Mouse (Mus musculus): ENCODE results near the gene Serpinf2. TPM values are rescaled to one million over a fixed set of nuclear protein-coding genes. Genes with fewer than 3 reads are reported as not detected.

Gene Serpinf2
- total RNA-seq (2021): under 1 TPM; 0.62 to 0.71 TPM
- long read RNA-seq, experiment 1: 0 reads
- long read RNA-seq, experiment 2: 0 reads

DNA sequence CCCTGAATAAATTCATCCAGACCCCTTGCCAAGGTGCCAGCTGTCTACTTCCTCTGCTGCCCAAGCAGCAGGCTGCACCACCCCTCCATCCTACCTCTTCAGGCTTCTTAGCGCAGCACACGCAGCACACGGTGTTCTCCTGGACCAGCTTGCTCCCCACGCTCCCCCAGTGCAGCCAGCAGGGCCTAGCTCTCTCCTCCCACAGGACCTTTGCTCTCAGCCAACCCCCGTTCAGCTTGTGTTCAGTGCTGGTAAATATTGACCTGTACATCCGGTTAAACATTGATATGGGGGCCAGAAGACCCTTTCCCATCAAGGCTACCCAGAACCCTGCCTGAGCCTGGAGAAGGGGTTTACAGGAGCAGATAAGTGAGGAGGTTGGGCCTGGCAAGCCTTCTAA is at the start of gene Serpinf2:
Gene Serpinf2, minus strand, starts transcription at position 229 of the 400 bp plus-strand sequence.
- no peak for DNase-seq (ENCODE audit: low spot score in 2 of 2)

DNA sequence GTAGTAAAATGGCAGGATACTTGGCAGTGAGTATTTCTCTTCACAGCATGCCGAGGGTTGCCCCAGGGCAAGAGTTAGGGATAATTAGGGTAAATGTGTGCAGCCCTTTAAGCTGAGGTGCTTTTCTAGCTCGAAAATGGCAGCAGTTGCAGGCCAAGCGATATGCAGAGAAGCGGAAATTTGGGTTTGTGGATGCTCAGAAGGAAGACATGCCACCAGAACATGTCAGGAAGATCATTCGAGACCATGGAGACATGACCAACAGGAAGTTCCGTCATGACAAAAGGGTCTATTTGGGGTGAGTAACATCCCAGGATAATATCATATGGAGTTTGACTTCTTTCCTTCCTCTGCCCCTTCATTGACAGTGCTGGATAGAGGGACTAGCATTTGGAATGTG is 48.1 kb upstream of the Serpinf2 start:
- no peak for DNase-seq (ENCODE audit: low spot score in 2 of 2)

DNA sequence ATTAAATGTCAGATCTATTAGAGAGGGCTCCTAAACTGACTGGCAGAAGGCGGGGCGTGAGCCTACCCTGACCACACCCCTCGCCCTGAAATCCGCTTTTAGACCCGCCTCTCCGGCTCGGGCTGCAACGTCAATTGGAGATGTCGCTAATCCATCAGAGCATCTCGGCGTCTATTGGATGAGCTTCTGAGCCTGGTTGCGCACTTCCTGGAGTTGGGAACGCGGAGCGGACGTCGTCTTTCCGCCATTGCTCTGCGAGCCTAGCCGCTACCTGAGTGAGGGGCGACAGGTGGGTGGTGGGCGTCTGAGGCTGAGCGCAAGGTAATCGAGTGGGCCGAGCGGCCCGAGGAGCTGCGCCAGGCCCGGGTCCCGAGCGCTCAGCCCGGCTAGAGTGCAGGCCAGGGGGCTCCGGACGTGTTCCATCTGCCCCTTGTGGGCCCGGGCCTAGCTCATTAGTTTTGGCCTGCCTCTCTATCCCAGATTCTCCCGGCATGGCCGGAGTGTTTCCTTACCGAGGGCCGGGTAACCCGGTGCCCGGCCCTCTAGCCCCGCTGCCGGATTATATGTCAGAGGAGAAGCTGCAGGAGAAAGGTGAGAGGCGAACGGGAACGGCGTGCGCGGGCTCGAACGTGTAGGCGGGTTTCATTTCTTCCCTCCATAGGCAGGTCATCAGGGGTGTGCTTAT is 47.4 kb upstream of the Serpinf2 start, which contains the start of gene Prpf8:
Gene Prpf8, plus strand, starts transcription at position 216 of the 685 bp plus-strand sequence.
- peak; percentile 99 for DNase-seq (ENCODE audit: low spot score in 2 of 2)

DNA sequence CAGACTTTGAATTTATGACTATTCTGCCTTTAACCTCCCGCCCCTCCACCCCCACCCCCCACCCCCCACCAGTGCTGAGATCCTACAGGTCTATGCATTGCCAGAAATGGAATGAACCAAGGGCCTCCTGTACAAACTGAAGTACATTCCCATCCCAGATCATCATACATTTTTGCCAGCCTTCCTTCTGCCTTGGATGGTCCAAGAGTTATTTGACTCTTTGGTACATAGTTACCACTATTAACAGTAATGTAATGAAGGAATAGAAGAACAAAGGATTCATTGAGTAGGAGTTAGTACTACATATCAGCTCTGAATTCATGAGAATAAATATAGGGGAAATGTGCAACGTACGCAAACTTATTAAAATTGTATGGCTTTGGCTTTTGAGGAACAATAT is 46.8 kb upstream of the Serpinf2 start:
- no peak for DNase-seq (ENCODE audit: low spot score in 2 of 2)

DNA sequence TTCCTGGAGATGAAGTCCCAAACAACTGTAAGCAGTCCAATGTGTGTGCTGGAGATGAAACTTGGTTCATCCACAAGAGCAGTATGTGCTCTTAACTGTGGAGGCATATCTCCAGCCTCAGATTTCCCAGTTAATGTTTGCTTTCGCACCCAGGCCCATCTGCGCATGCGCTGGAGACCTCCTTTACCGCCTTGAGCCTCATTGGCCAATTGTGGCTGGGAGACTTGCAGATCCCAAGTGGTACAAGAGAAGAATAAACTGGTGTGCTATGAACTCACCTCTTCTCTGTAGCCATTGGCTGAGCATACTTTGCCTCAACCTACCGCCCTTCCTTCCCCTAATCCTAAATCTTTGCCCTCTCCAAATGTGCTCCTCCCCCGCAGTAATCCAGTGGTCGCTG is 34.0 kb upstream of the Serpinf2 start:
- no peak for DNase-seq (ENCODE audit: low spot score in 2 of 2)

DNA sequence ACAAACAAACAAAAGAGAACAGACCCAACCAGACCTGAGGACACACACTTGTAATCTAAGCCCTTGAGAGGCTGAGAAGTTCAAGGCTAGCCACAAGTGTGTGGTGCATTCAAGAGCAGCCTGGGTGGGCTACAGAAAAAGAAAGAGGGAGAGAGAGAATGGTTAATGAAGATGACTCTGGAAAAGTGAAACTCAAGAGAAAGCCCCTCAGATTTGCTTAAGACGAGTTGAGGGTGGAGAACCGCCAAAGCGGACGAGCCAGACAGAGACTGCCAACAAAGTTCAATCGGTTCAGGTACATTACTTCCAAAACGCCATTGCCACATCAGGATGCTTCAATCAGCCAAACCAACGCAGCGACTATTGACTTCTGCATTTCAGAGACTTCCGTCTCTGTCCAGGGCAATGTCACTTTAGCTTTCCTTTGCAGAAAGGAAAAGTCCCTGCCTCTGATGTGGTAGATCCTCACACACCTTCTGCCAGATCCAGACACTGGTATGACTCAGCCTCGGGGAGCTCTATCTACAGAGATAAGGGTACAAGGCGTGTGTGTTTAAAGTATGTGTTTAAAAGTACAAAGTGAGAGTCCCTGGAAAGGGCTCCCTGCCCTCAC is 33.2 kb upstream of the Serpinf2 start:
- no peak for DNase-seq (ENCODE audit: low spot score in 2 of 2)

DNA sequence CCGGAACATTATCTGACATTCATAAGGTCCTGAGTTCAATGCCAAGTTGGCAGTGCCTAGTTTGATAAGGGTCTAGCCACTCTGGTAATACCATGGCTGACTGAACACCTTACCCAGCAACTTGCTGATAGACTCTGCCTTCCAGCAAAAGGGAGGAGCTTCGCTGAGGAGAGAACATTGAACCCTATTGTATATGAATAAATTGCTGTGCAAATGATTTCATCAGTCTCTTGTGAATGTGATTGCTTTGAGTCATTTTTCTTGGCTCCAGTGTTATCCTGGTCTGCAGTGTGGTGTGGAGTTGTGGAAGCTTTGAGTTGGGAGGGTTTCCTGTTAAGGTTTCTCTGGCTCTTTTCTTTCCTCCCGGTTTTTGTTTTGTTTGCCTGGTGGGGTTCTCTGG is 31.3 kb upstream of the Serpinf2 start:
- DNase-seq (ENCODE audit: low spot score in 2 of 2): no peak

DNA sequence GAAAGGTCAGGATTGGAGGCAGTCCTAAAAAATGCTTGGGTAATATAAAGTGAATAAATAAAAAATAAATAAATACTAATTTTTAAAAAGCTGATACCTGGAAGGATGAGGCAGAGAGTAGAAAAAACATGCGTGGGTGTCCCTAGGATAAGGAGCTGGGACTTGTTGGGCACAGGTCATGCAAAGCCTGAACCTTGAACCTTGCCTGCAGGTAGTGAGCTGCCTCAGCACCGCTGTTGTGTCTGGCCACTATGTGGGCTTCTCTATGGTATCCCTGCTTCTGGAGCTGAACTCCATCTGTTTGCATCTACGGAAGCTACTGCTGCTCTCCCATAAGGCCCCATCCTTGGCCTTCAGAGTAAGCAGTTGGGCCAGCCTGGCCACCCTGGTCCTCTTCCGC is 29.9 kb upstream of the Serpinf2 start:
- no peak for DNase-seq (ENCODE audit: low spot score in 2 of 2)

DNA sequence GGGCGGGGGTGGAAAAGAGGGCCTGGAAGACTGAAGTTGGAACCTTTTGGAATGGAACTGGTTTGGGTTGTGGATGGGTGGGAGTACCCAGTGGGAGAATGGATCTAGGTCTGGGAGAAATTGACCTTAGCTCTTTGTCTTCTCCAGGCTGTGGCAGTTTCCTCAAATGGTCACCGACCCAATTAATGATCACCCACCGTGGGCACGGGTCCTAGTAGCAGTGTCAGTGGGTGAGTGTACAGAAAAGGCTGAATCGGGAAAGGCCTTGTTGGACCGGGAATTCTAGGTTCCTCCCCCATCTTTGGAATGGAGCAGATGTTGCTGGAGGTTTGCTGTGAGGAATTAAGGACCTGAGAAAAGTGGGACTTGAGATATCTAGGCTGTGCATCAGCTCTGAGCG is 29.0 kb upstream of the Serpinf2 start:
- DNase-seq (ENCODE audit: low spot score in 2 of 2): no peak

DNA sequence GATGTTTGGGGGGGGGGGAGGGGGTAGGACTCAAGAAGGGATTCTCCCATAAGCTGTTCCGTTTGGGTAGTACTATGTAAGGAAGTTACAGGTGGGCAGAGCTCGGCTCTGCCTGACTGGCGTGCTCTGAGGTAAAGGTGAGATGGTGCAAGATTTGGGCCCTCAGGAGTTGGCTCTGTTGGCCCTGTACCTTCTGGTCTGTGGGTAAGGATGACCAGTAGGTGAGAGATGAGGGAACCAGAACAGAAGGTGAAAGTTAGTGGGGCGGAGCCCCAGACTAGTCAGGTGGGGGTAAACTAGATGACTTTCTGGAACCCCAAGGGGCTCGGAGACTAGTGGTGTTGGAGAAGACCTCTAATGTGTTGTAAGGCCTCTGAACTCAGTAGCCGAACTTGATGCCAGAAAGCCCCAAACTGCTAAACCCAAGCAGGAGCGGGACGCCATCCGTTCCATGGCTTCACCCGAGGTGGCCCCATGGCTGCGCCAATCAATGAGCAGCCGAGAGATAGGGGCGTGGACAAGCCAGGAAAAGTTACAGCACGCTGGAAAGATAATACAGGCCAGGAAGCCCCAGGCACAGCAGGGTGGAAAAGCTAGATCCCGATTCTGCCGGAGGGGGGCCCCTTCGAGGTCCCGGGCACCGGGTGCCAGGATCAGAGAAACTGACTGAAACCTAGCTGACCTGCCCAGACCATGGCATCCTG is 28.3 kb upstream of the Serpinf2 start:
- peak in 1 of 2 experiments; percentile 29 for DNase-seq (ENCODE audit: low spot score in 2 of 2)

DNA sequence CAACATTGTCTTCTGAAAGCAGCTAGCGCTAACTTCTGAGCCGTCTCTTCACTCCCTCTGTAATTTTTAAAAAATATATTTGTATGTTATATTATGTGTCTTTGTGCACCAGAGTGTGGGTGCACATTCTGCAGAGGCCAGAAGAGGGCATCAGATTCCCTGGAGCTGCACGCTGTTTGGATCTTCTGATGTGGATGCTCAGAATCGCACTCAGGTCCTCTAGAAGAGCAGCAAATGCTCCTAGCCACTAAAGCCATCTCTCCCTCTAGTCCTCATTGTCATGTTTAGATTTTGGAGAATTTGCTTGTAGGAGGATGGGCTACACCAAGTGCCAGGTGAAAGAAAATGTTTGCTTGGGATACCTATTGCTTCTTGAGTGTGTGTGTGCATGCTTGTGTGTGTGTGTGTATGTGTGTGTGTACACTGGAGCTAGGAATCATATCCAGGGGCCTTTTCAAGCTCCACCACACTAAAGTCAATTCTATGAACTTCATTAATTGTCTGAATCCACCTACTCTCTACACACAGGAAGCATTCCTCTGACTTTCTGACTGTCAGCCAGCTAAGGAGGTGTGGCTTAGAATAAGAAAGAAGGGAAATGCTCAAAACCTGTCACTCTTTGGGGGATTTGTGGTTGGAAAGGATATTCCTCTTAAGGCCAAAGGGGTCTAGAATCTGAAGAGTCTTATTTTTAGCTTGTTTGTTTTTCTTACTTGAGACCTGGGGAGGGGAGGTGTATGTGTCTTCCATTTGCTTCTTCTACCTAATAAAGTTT is 27.5 kb upstream of the Serpinf2 start:
- no peak for DNase-seq (ENCODE audit: low spot score in 2 of 2)

DNA sequence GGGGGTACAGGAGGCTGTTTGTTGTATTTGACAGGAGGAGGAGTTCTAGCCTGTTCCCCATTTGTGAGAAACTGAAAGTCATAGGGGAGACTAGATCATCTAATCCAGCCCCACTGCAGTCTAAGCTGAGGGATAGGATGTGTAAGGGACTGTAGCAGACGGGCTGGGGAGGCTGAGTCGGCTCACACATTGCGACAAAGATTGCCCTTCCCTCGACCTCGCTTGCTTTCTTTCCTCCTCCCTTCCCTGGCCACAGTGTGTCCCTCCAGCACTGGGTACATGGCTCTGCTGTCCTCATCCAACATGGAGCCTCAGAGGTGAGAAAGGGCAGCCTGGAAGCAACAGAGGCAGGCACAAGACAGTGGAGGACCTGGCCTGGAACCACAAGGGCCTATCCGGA is 25.7 kb upstream of the Serpinf2 start:
- no peak for DNase-seq (ENCODE audit: low spot score in 2 of 2)

DNA sequence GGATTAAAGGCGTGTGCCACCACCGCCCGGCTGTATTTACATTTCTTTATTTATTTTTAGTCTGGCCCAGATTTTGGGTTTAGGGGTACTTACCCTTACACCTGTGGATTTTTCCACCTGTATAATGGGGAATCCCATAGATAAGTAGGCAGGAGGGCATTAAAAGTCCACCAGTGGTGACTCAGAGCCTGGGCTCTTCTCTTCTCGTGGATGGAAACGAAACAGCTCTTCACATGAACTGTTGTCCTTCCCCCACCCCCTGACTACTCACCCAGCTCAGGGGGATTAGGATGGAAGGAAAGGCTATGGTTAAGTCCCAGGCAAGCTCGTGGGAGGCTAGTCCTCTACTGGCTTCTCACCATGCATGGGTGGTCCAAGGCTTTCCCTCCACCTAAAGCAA is 25.0 kb upstream of the Serpinf2 start:
- DNase-seq (ENCODE audit: low spot score in 2 of 2): no peak

DNA sequence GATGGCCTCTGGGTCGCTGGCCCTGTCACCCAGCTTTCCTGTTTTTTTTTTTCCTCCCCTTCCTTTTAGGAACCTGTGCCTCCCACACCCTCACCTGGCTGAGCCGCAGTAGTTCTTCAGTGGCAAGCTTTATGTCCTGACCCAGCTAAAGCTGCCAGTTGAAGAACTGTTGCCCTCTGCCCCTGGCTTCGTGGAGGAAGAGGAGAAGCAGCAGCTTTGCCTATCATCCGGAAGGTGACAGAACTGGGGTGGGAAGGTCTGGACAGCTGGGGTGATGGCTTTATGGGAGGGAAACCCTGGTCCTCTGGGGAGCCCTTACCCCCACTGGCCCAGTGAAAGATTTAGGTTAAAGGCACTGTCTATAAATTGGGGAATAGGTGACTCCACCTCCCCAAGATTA is 24.2 kb upstream of the Serpinf2 start:
- DNase-seq (ENCODE audit: low spot score in 2 of 2): no peak

DNA sequence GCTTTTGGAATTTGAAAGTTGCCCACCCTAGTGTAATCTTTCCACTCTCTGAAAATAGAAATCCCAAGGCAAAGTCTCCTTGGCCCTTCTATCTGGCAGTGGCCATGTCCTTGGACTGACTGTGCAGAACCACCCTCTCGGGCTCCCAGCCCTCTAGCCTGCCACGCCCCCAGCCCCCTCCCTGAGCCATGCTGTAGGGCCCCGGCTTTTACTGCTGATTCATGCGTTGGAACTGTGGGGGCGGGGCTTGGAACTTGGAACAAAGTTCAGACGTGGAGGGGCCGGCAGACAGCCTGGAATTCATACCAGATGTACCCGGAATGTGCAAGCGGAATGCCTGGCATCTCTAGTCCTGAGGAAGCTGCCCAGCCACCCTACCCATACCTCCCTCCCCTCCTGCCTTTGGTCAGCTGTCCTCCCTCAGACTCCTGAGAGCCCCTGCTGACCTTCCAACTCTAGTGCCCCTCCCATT is 23.5 kb upstream of the Serpinf2 start:
- peak in 1 of 2 experiments; percentile 73 for DNase-seq (ENCODE audit: low spot score in 2 of 2)

DNA sequence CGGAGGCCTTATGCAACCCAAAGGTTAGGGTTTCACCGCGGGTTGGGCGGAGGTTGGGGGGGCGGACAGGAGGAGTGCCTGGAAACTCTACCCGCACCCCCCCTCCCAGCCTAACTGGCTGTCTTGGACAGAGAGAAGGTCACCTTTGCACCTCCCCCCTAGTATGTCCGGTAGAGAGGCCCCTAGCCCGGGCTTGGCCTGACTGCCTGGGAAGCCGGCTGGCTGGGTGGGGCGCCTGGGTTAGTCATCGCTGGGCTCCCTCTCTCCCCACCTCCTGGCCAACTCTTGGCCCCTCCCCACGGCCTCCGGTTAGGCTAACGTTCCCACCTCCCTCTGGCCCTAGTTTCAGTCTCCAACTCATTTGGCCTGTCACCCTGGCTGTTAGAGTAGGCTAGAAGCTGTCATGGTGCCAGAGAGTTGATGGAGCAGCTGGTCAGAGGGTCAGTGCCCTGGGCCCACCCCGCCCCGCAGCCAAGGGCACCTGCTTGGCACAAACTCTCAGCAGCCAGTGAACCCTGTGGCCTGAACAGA is 22.9 kb upstream of the Serpinf2 start:
- peak in 1 of 2 experiments; percentile 58 for DNase-seq (ENCODE audit: low spot score in 2 of 2)

DNA sequence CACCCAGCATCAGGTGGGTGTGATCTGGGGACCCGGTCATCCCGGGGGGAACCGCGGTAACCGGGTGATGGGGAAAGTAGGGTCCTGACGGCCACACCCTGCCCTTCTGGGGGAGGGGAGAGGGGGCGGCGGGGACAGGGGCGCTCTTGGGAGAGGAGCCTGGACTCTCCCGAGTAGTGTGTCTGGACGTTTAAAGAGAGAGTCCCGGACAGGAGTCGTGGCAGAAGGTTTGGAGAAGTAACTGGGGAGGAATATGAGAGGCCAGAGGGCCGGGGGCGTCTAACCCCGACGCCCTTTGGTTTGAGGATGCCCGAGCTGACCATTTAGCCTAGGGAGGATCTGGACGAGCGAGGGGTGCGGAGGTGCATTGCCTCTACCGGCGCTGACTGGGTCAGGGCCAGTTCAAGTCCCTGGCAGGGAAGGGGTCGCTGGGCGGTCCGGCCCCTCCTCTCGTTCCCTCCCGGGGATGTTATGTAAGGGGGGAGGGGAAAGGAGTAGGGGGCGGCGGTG is 22.4 kb upstream of the Serpinf2 start:
- DNase-seq (ENCODE audit: low spot score in 2 of 2): no peak

DNA sequence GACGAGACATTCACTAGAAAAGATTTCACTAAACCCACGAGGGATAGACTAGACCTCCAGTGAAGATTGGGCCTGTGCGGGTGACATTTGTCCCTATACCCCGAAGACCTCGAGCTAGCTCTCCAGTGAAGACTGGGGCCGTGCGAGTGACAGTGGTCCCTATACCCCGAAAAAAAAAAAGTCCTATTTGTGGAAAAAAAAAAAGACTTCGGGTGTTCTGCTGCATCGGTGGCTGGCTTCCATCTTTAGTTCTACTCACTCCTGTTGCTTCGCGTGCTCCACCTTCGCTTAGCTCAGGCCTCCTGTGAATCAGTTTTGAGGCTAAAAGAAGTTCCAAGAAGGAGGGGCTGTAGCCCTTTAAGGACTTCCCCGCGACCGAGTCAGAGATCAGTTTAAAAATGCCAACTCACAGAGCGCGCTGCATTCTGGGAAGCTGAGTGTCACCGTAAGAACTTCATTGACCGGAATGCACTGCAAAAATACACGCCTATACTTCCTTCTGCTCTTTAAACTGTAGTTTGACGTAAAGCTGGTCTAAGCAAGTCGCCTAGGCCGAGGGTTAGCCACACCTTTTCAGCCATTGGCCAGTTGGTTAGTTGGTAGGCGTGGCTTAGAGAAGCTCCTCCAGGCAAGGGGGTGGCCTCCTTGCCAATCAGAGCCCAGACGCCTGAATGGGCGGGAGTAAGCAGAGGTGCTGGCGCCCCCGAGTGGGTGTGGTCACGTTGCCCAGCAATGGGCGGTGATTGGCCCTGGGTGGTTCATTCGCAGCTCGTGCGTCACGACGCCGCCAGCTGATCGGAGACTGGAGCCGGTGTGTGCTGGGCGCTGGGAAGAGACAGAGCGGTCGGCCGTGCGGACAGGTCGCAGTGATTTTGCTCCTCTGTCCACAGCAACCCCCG is 21.7 kb upstream of the Serpinf2 start, which contains the start of gene Tlcd2:
Gene Tlcd2, plus strand, starts transcription at position 872 of the 899 bp plus-strand sequence.
- peak; percentile 99 to 100 for DNase-seq (ENCODE audit: low spot score in 2 of 2)

DNA sequence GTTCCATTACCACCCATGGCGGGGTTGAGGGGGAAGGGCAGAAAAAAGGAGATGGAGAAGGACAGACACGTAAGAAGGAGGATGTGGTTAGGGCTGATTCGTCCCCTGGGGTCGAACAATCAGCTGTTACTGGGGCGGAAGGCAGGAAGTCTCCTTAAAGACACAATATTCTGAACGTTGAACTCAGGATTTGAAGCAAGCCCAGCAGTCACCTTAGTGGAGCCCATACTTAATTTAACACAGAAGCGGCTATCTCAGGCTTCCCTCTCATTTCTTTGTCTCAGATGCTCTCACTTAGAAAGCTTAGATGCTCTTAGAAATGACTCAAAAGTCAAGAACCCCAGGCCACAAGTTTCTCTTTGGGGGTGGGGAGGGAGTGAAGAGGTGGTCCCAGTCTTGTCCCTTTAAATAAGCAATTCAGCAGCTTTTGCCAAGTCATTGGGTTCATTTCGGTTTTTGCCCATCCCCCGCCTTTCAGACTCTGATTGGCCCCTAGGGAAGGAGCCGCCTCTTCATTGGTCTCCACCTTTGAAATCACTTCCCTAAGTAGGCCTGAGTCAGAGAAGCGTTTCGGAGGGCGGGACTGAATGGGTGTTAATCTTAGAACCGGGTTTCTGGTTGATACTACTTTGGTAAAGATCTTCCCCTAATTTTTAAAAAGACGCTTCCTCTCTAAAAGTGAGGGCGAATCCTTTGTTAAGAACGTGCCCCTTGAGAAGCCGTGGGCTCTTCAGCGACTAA is 20.9 kb upstream of the Serpinf2 start:
- peak; percentile 81 to 95 for DNase-seq (ENCODE audit: low spot score in 2 of 2)
